Mouse (Mus musculus): ENCODE results near the gene Dtx3. TPM values are rescaled to one million over a fixed set of nuclear protein-coding genes. Genes with fewer than 3 reads are reported as not detected.

Dtx3 gene
- polyA plus RNA-seq, 1 experiment from 2014 or later, result 72.9 TPM

- H3K27ac ChIP-seq (ENCODE audit: low read length), result no peak overlapping the region; the same call in 1 of the 2 replicates
- WGBS, result 1% methylated on average over 25 of the region's 25 CpGs
- ATAC-seq (ENCODE audit: low read depth), result peak; percentile 60
Observed at GRCm38 (mm10) chr10:127210961-127211405, 15.5 kb upstream of the Dtx3 start.

GRCm38 (mm10) chr10:127209928-127210570, 14.5 kb upstream of the Dtx3 start:
- Histone ChIP-seq H3K9me3 (ENCODE audit: control insufficient read depth, low read length) (no peaks in the 10 kb centered on the region), H3K27me3 (ENCODE audit: control insufficient read depth, insufficient read depth, low read depth, low read length) (no peaks in the 10 kb centered on the region), H3K4me1 (replicated peaks; ENCODE audit: control insufficient read depth, insufficient read depth, low read length) (peaks cover 10% of the 10 kb centered on the region), H3K36me3 (ENCODE audit: control insufficient read depth, insufficient read depth, low read length) (peaks cover 11% of the 10 kb centered on the region), H3K9ac (ENCODE audit: low read length) (peak overlapping the region; percentile 80), H3K4me2 (ENCODE audit: low read depth, low read length) (peak overlapping the region; percentile 69), H3K27ac (ENCODE audit: low read length) (no peak overlapping the region), H3K4me3 (ENCODE audit: low read length) (peak overlapping the region; percentile 73)
- ATAC-seq (ENCODE audit: low read depth), result no peak
- 80% methylated on average over 13 of the region's 13 CpGs for WGBS

More at GRCm38 (mm10) chr10:127210961-127211405, 15.5 kb upstream of the Dtx3 start:
- peak overlapping the region; percentile 73 for H3K4me3 ChIP-seq (ENCODE audit: low read length)
- H3K4me1 ChIP-seq (replicated peaks; ENCODE audit: control insufficient read depth, insufficient read depth, low read length), result peaks cover 7% of the 10 kb centered on the region
- H3K9ac ChIP-seq (ENCODE audit: low read length), result peak overlapping the region; percentile 80
- H3K4me2 ChIP-seq (ENCODE audit: low read depth, low read length), result peak overlapping the region; percentile 69
- H3K27me3 ChIP-seq (ENCODE audit: control insufficient read depth, insufficient read depth, low read depth, low read length), result no peaks in the 10 kb centered on the region
- H3K9me3 ChIP-seq (ENCODE audit: control insufficient read depth, low read length), result no peaks in the 10 kb centered on the region
- peaks cover 5% of the 10 kb centered on the region; the same call in 1 of the 2 replicates for H3K36me3 ChIP-seq (ENCODE audit: control insufficient read depth, insufficient read depth, low read length)

GRCm38 (mm10) chr10:127208921-127209320, 13.4 kb upstream of the Dtx3 start:
- peaks cover 11% of the 10 kb centered on the region for H3K36me3 ChIP-seq (ENCODE audit: control insufficient read depth, insufficient read depth, low read length)
- no peak overlapping the region for H3K9ac ChIP-seq (ENCODE audit: low read length)
- no peak overlapping the region for H3K27ac ChIP-seq (ENCODE audit: low read length)
- H3K4me1 ChIP-seq (replicated peaks; ENCODE audit: control insufficient read depth, insufficient read depth, low read length), result peaks cover 13% of the 10 kb centered on the region
- no peak for ATAC-seq (ENCODE audit: low read depth)
- H3K4me2 ChIP-seq (ENCODE audit: low read depth, low read length), result no peak overlapping the region
- 68% methylated on average over 4 of the region's 4 CpGs for WGBS
- no peak overlapping the region for H3K4me3 ChIP-seq (ENCODE audit: low read length)
- no peaks in the 10 kb centered on the region for H3K27me3 ChIP-seq (ENCODE audit: control insufficient read depth, insufficient read depth, low read depth, low read length)
- no peaks in the 10 kb centered on the region for H3K9me3 ChIP-seq (ENCODE audit: control insufficient read depth, low read length)

GRCm38 (mm10) chr10:127205373-127205772, 9.8 kb upstream of the Dtx3 start:
- no peak overlapping the region for H3K4me2 ChIP-seq (ENCODE audit: low read depth, low read length)
- H3K27ac ChIP-seq (ENCODE audit: low read length), result no peak overlapping the region
- H3K36me3 ChIP-seq (ENCODE audit: control insufficient read depth, insufficient read depth, low read length), result peaks cover 14% of the 10 kb centered on the region
- no peaks in the 10 kb centered on the region for H3K27me3 ChIP-seq (ENCODE audit: control insufficient read depth, insufficient read depth, low read depth, low read length)
- no peak overlapping the region for H3K9ac ChIP-seq (ENCODE audit: low read length)
- H3K4me1 ChIP-seq (replicated peaks; ENCODE audit: control insufficient read depth, insufficient read depth, low read length), result peaks cover 8% of the 10 kb centered on the region
- H3K9me3 ChIP-seq (ENCODE audit: control insufficient read depth, low read length), result no peaks in the 10 kb centered on the region
- WGBS, result 69% methylated on average over 10 of the region's 10 CpGs
- ATAC-seq (ENCODE audit: low read depth), result no peak
- no peak overlapping the region for H3K4me3 ChIP-seq (ENCODE audit: low read length)

GRCm38 (mm10) chr10:127204589-127204988, 9.1 kb upstream of the Dtx3 start:
- WGBS, result 53% methylated on average over 5 of the region's 5 CpGs
- ATAC-seq (ENCODE audit: low read depth), result peak; percentile 67
- H3K4me3 ChIP-seq (ENCODE audit: low read length), result no peak overlapping the region
- no peak overlapping the region for H3K9ac ChIP-seq (ENCODE audit: low read length)
- H3K27ac ChIP-seq (ENCODE audit: low read length), result no peak overlapping the region
- H3K4me2 ChIP-seq (ENCODE audit: low read depth, low read length), result no peak overlapping the region
- peaks cover 16% of the 10 kb centered on the region for H3K36me3 ChIP-seq (ENCODE audit: control insufficient read depth, insufficient read depth, low read length)
- H3K9me3 ChIP-seq (ENCODE audit: control insufficient read depth, low read length), result no peaks in the 10 kb centered on the region
- no peaks in the 10 kb centered on the region for H3K27me3 ChIP-seq (ENCODE audit: control insufficient read depth, insufficient read depth, low read depth, low read length)
- peaks cover 6% of the 10 kb centered on the region for H3K4me1 ChIP-seq (replicated peaks; ENCODE audit: control insufficient read depth, insufficient read depth, low read length)

GRCm38 (mm10) chr10:127203106-127203505, 7.6 kb upstream of the Dtx3 start:
- Histone ChIP-seq H3K4me3 (ENCODE audit: low read length) (no peak overlapping the region), H3K27ac (ENCODE audit: low read length) (no peak overlapping the region), H3K27me3 (ENCODE audit: control insufficient read depth, insufficient read depth, low read depth, low read length) (no peaks in the 10 kb centered on the region), H3K4me2 (ENCODE audit: low read depth, low read length) (no peak overlapping the region), H3K9me3 (ENCODE audit: control insufficient read depth, low read length) (no peaks in the 10 kb centered on the region), H3K36me3 (ENCODE audit: control insufficient read depth, insufficient read depth, low read length) (peaks cover 16% of the 10 kb centered on the region), H3K4me1 (replicated peaks; ENCODE audit: control insufficient read depth, insufficient read depth, low read length) (peaks cover 6% of the 10 kb centered on the region), H3K9ac (ENCODE audit: low read length) (no peak overlapping the region)
- 85% methylated on average over 3 of the region's 3 CpGs for WGBS
- ATAC-seq (ENCODE audit: low read depth), result no peak

- WGBS, result 85% methylated on average over 8 of the region's 8 CpGs
- Histone ChIP-seq H3K9me3 (ENCODE audit: control insufficient read depth, low read length) (no peaks in the 10 kb centered on the region), H3K27me3 (ENCODE audit: control insufficient read depth, insufficient read depth, low read depth, low read length) (no peaks in the 10 kb centered on the region), H3K36me3 (ENCODE audit: control insufficient read depth, insufficient read depth, low read length) (peaks cover 8% of the 10 kb centered on the region; the same call in 1 of the 2 replicates), H3K4me1 (replicated peaks; ENCODE audit: control insufficient read depth, insufficient read depth, low read length) (peaks cover 8% of the 10 kb centered on the region), H3K4me3 (ENCODE audit: low read length) (no peak overlapping the region), H3K9ac (ENCODE audit: low read length) (no peak overlapping the region), H3K4me2 (ENCODE audit: low read depth, low read length) (no peak overlapping the region), H3K27ac (ENCODE audit: low read length) (no peak overlapping the region)
- no peak for ATAC-seq (ENCODE audit: low read depth)
Observed at GRCm38 (mm10) chr10:127200279-127200678, 4.8 kb upstream of the Dtx3 start.

GRCm38 (mm10) chr10:127199474-127199873, 3.9 kb upstream of the Dtx3 start:
- no peak for ATAC-seq (ENCODE audit: low read depth)
- Histone ChIP-seq H3K9me3 (ENCODE audit: control insufficient read depth, low read length) (no peaks in the 10 kb centered on the region), H3K27ac (ENCODE audit: low read length) (no peak overlapping the region), H3K9ac (ENCODE audit: low read length) (no peak overlapping the region), H3K36me3 (ENCODE audit: control insufficient read depth, insufficient read depth, low read length) (0 out of 2 replicates have a peak, but pooled peaks cover 5% of the 10 kb centered on the region), H3K4me3 (ENCODE audit: low read length) (no peak overlapping the region), H3K4me2 (ENCODE audit: low read depth, low read length) (no peak overlapping the region), H3K4me1 (replicated peaks; ENCODE audit: control insufficient read depth, insufficient read depth, low read length) (peaks cover 4% of the 10 kb centered on the region), H3K27me3 (ENCODE audit: control insufficient read depth, insufficient read depth, low read depth, low read length) (no peaks in the 10 kb centered on the region)
- WGBS, result 79% methylated on average over 11 of the region's 11 CpGs

GRCm38 (mm10) chr10:127199068-127199467, 3.5 kb upstream of the Dtx3 start:
- Histone ChIP-seq H3K4me1 (replicated peaks; ENCODE audit: control insufficient read depth, insufficient read depth, low read length) (peaks cover 8% of the 10 kb centered on the region), H3K4me3 (ENCODE audit: low read length) (no peak overlapping the region), H3K27me3 (ENCODE audit: control insufficient read depth, insufficient read depth, low read depth, low read length) (no peaks in the 10 kb centered on the region), H3K4me2 (ENCODE audit: low read depth, low read length) (no peak overlapping the region), H3K9ac (ENCODE audit: low read length) (no peak overlapping the region), H3K36me3 (ENCODE audit: control insufficient read depth, insufficient read depth, low read length) (0 out of 2 replicates have a peak, but pooled peaks cover 5% of the 10 kb centered on the region), H3K9me3 (ENCODE audit: control insufficient read depth, low read length) (no peaks in the 10 kb centered on the region), H3K27ac (ENCODE audit: low read length) (no peak overlapping the region)
- 73% methylated on average over 5 of the region's 5 CpGs for WGBS
- no peak for ATAC-seq (ENCODE audit: low read depth)

All from lung, embryonic 16.5 days (tissue).